Comparison of ENCODE assay signal across 15 mouse cellular contexts in the genomic region with DNA sequence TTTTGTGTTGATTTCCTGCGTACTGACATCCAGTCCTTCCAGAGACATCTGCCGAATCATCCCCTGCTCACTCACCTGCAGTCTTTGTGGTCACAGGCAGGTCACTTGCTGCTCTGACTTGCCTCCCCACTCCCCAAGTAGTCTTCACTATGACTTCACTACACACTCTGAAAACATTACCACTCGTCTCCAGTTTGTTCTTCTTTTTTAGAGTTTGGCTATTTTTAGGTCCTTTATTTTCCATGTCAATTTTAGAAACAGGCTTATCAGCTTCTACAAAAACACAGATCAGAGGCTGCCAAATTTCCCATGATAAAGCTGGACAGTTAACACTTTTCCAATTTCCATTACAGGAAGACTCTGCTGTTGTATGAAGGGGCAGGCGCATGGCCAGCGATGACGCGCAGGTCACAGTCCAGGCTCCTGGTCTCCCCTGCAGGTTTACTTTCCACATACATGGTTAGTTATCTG.
DNase-seq lines count a peak whose midpoint lies in the region; ATAC-seq and TF ChIP-seq lines count a peak whose summit lies in the region.
"Had no signal": no experiment of that assay in that cellular context is flagged by ENCODE, and none has a peak within 500 bp of the region (broad histone marks: within the 10 kb centered on the region; RNA-seq: fewer than 3 reads in every experiment).

No protein-coding gene starts in this region.

- H3K4me3 ChIP-seq in gastrocnemius, adult 2 months, result no peak overlapping the region; the same call in 1 of the 2 replicates
- H3K4me3 ChIP-seq in megakaryocyte, embryonic 14.5 days (replicated peaks), result peak overlapping the region; percentile 8
- no peak overlapping the region for H3K4me3 ChIP-seq in heart, embryonic 15.5 days
- H3K4me3 ChIP-seq in stomach, embryonic 15.5 days (replicated peaks), result no peak overlapping the region
- no peak overlapping the region for H3K4me3 ChIP-seq in midbrain, embryonic 11.5 days (ENCODE audit: low read depth, low read length)
- H3K4me3 ChIP-seq: embryonic facial prominence, embryonic 15.5 days; limb, embryonic 13.5 days; neural tube, embryonic 15.5 days had no signal

- peak overlapping the region; percentile 81 for H3K27ac ChIP-seq in gastrocnemius, adult 2 months
- peak overlapping the region; percentile 75 for H3K27ac ChIP-seq in heart, embryonic 15.5 days
- H3K27ac ChIP-seq in stomach, embryonic 15.5 days, result peak overlapping the region; percentile 31; the same call in 1 of the 2 replicates
- H3K27ac ChIP-seq in midbrain, embryonic 11.5 days (ENCODE audit: low read depth, low read length), result no peak overlapping the region
- H3K27ac ChIP-seq: limb, embryonic 13.5 days; neural tube, embryonic 15.5 days had no signal

- intact Hi-C loops in gastrocnemius, adult 2 months (cut with DNase I), result no loop called here

- no peak for DNase-seq in gastrocnemius, adult 2 months
- no peak for DNase-seq in gastrocnemius, postnatal 25 days
- no peak for DNase-seq in midbrain, embryonic 11.5 days (ENCODE audit: low spot score, missing footprints)
- no peak for DNase-seq in gastrocnemius, adult 18-20 months (ENCODE audit: low spot score)
- DNase-seq: cerebellum, postnatal 36 days had no signal

- no peaks in the 10 kb centered on the region for H3K36me3 ChIP-seq in megakaryocyte, embryonic 14.5 days (replicated peaks; ENCODE audit: low read length)
- no peaks in the 10 kb centered on the region for H3K36me3 ChIP-seq in heart, embryonic 15.5 days
- H3K36me3 ChIP-seq in stomach, embryonic 15.5 days, result no peaks in the 10 kb centered on the region
- H3K36me3 ChIP-seq in midbrain, embryonic 11.5 days (ENCODE audit: control insufficient read depth, insufficient read depth, low read length), result no peaks in the 10 kb centered on the region
- H3K36me3 ChIP-seq: embryonic facial prominence, embryonic 15.5 days; limb, embryonic 13.5 days; neural tube, embryonic 15.5 days had no signal

- peak overlapping the region; percentile 21; the same call in 1 of the 2 replicates for H3K4me2 ChIP-seq in heart, embryonic 15.5 days
- no peak overlapping the region for H3K4me2 ChIP-seq in stomach, embryonic 15.5 days
- no peak overlapping the region for H3K4me2 ChIP-seq in midbrain, embryonic 11.5 days
- H3K4me2 ChIP-seq: embryonic facial prominence, embryonic 15.5 days; limb, embryonic 13.5 days; neural tube, embryonic 15.5 days had no signal

- no peak for TF ChIP-seq CTCF in gastrocnemius, adult 2 months (IDR thresholded peaks at IDR 0.05)

- no peaks in the 10 kb centered on the region for H3K9me3 ChIP-seq in megakaryocyte, embryonic 14.5 days
- H3K9me3 ChIP-seq in heart, embryonic 15.5 days (replicated peaks), result no peaks in the 10 kb centered on the region
- no peaks in the 10 kb centered on the region for H3K9me3 ChIP-seq in stomach, embryonic 15.5 days
- no peaks in the 10 kb centered on the region for H3K9me3 ChIP-seq in midbrain, embryonic 11.5 days (ENCODE audit: control insufficient read depth, low read length)
- H3K9me3 ChIP-seq: embryonic facial prominence, embryonic 15.5 days; limb, embryonic 13.5 days; neural tube, embryonic 15.5 days had no signal

- peaks cover 51% of the 10 kb centered on the region for H3K4me1 ChIP-seq in megakaryocyte, embryonic 14.5 days
- peaks cover 39% of the 10 kb centered on the region for H3K4me1 ChIP-seq in heart, embryonic 15.5 days (replicated peaks)
- H3K4me1 ChIP-seq in stomach, embryonic 15.5 days, result peaks cover 14% of the 10 kb centered on the region; the same call in 1 of the 2 replicates
- H3K4me1 ChIP-seq in midbrain, embryonic 11.5 days (ENCODE audit: control insufficient read depth, insufficient read depth, low read length), result no peaks in the 10 kb centered on the region
- H3K4me1 ChIP-seq: limb, embryonic 13.5 days; neural tube, embryonic 15.5 days had no signal

- H3K27me3 ChIP-seq in megakaryocyte, embryonic 14.5 days (replicated peaks), result peaks cover 16% of the 10 kb centered on the region
- no peaks in the 10 kb centered on the region for H3K27me3 ChIP-seq in heart, embryonic 15.5 days
- no peaks in the 10 kb centered on the region for H3K27me3 ChIP-seq in stomach, embryonic 15.5 days (replicated peaks)
- H3K27me3 ChIP-seq in midbrain, embryonic 11.5 days (ENCODE audit: control insufficient read depth, insufficient read depth, low read length), result no peaks in the 10 kb centered on the region
- H3K27me3 ChIP-seq: embryonic facial prominence, embryonic 15.5 days; limb, embryonic 13.5 days; neural tube, embryonic 15.5 days had no signal

- ATAC-seq in megakaryocyte, adult 5-6 weeks (ENCODE audit: poor library complexity, severe bottlenecking), result no peak
- peak; percentile 45 for ATAC-seq in heart, embryonic 15.5 days (replicated peaks; ENCODE audit: insufficient number of reproducible peaks, insufficient read depth, low FRiP score, low read depth)
- ATAC-seq in stomach, embryonic 15.5 days (ENCODE audit: insufficient read depth, low FRiP score, low read depth), result no peak
- no peak for ATAC-seq in midbrain, embryonic 11.5 days (ENCODE audit: low FRiP score)
- ATAC-seq: forebrain, embryonic 16.5 days; inflammation-experienced regulatory T-cells, adult 6 months; midbrain, embryonic 16.5 days had no signal

- no peak overlapping the region for H3K9ac ChIP-seq in heart, embryonic 15.5 days
- no peak overlapping the region for H3K9ac ChIP-seq in stomach, embryonic 15.5 days
- no peak overlapping the region for H3K9ac ChIP-seq in midbrain, embryonic 11.5 days (ENCODE audit: low read length)
- H3K9ac ChIP-seq: embryonic facial prominence, embryonic 15.5 days; limb, embryonic 13.5 days; neural tube, embryonic 15.5 days had no signal

- 34% methylated on average over 7 of the region's 7 CpGs for WGBS in heart, embryonic 15.5 days
- 79% methylated on average over 7 of the region's 7 CpGs for WGBS in stomach, embryonic 15.5 days
- 90% methylated on average over 7 of the region's 7 CpGs for WGBS in midbrain, embryonic 11.5 days
